Mouse (Mus musculus): ENCODE measurements around the gene Fbxl16. TPM values are rescaled to one million over a fixed set of nuclear protein-coding genes. Genes with fewer than 3 reads are reported as not detected.
"Not testable (repeated sequence)": the region's sequence is repeated elsewhere in the genome, so short reads cannot be mapped to it uniquely, and the experiment has no call there.

Fbxl16 gene
- total and polyA plus RNA-seq, 2 experiments from 2014 or later = 45.8 to 143 TPM

- no peaks in the 10 kb centered on the region for H3K9me3 ChIP-seq (ENCODE audit: low read length)
- peak overlapping the region; percentile 32 for H3K4me2 ChIP-seq (ENCODE audit: low read depth, low read length)
- no peak overlapping the region for H3K4me3 ChIP-seq (ENCODE audit: low read length)
- no peak overlapping the region for H3K9ac ChIP-seq (replicated peaks; ENCODE audit: low read length)
- 6% methylated on average over 10 of the region's 10 CpGs for WGBS
- ATAC-seq (peak; percentile 94), DNase-seq (ENCODE audit: low spot score) (peak; percentile 92)
- H3K27ac ChIP-seq = peak overlapping the region; percentile 77
- H3K4me1 ChIP-seq (ENCODE audit: insufficient read depth, low read length) = 0 out of 2 replicates have a peak, but pooled peaks cover 9% of the 10 kb centered on the region
- no peak for TF ChIP-seq CTCF (IDR thresholded peaks at IDR 0.05; ENCODE audit: low read depth)
- no peaks in the 10 kb centered on the region for H3K27me3 ChIP-seq (ENCODE audit: insufficient read depth, low read length)
- H3K36me3 ChIP-seq (ENCODE audit: insufficient read depth, low read length) = no peaks in the 10 kb centered on the region
Observed at GRCm38 (mm10) chr17:25802825-25803517, 5.9 kb upstream of the Fbxl16 start.

DNA sequence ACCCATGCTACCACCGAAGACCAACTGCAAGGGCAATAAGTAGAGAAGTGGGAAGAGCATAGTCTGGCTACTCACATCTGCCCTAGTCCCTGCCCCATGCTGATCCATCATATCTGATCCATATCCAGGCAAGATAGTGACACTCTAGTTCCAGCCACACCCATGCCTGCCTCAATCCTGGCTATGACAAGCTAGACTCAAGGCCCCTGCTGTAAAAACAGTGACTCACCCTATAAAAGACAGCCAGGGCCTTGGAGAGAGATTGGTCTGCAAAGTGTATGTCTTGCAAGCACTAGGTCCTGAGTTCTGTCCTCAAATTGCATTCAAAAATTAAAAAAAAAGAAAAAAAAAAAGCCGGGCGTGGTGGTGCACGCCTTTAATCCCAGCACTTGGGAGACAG is 2.4 kb upstream of the Fbxl16 start:
- TF ChIP-seq CTCF (IDR thresholded peaks at IDR 0.05; ENCODE audit: low read depth) = no peak
- Histone ChIP-seq H3K9ac (replicated peaks; ENCODE audit: low read length) (no peak overlapping the region), H3K27ac (no peak overlapping the region), H3K36me3 (ENCODE audit: insufficient read depth, low read length) (no peaks in the 10 kb centered on the region), H3K27me3 (ENCODE audit: insufficient read depth, low read length) (no peaks in the 10 kb centered on the region), H3K4me1 (ENCODE audit: insufficient read depth, low read length) (peaks cover 24% of the 10 kb centered on the region), H3K9me3 (ENCODE audit: low read length) (no peaks in the 10 kb centered on the region), H3K4me2 (ENCODE audit: low read depth, low read length) (no peak overlapping the region), H3K4me3 (ENCODE audit: low read length) (no peak overlapping the region)
- ATAC-seq (no peak), DNase-seq (ENCODE audit: low spot score) (no peak)
- WGBS = 95% methylated on average over 4 of the region's 4 CpGs

DNA sequence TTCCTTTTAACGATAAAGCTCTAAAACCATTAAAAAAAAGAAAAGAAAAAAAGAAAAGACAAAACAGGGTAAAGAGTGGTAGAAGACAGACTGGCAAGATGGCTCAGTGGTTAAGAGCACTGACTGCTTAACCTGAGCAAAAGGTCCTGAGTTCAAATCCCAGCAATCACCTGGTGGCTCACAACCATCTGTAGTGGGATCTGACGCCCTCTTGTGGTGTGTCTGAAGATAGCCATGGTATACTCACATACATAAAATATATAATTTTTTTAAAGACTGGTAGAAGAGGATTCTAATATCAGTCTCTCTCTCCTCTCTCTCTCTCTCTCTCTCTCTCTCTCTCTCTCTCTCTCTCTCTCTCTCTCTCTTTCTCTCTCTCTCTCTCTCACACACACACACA is 1.4 kb upstream of the Fbxl16 start:
- 36% methylated on average over 2 of the region's 2 CpGs for WGBS
- H3K9ac ChIP-seq (replicated peaks; ENCODE audit: low read length); H3K4me3 ChIP-seq (ENCODE audit: low read length); H3K4me2 ChIP-seq (ENCODE audit: low read depth, low read length); ATAC-seq; H3K9me3 ChIP-seq (ENCODE audit: low read length); H3K36me3 ChIP-seq (ENCODE audit: insufficient read depth, low read length); DNase-seq (ENCODE audit: low spot score); H3K27ac ChIP-seq; H3K27me3 ChIP-seq (ENCODE audit: insufficient read depth, low read length): not testable (repeated sequence)
- peak; percentile 42 for TF ChIP-seq CTCF (IDR thresholded peaks at IDR 0.05; ENCODE audit: low read depth)
- peaks cover 20% of the 10 kb centered on the region for H3K4me1 ChIP-seq (ENCODE audit: insufficient read depth, low read length)

DNA sequence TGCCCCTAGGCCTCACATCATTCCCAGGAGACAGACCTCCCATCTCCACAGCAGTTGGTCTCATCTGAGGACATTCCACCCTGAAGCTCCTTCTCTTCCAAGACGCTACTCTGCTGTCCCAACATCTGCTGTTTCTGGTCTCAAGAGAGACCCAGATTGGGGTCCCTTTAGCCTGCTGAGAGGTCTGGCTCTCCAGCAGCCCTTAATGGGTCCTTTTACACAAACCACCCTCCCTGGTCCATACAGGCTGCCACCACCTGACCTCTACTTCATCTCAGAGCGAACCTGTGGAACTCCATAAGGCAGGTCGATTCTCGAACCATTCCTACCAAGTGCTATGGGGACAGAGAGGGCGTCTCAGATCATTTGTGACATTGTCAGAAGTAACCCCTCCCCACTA is 857 bp upstream of the Fbxl16 start:
- Histone ChIP-seq H3K9ac (replicated peaks; ENCODE audit: low read length) (peak overlapping the region; percentile 89), H3K4me2 (ENCODE audit: low read depth, low read length) (peak overlapping the region; percentile 75), H3K9me3 (ENCODE audit: low read length) (no peaks in the 10 kb centered on the region), H3K4me1 (ENCODE audit: insufficient read depth, low read length) (peaks cover 20% of the 10 kb centered on the region), H3K4me3 (ENCODE audit: low read length) (peak overlapping the region; percentile 68), H3K36me3 (ENCODE audit: insufficient read depth, low read length) (no peaks in the 10 kb centered on the region), H3K27ac (peak overlapping the region; percentile 94), H3K27me3 (ENCODE audit: insufficient read depth, low read length) (no peaks in the 10 kb centered on the region)
- no peak for TF ChIP-seq CTCF (IDR thresholded peaks at IDR 0.05; ENCODE audit: low read depth)
- ATAC-seq (no peak), DNase-seq (ENCODE audit: low spot score) (no peak)
- WGBS = 28% methylated on average over 5 of the region's 5 CpGs

GRCm38 (mm10) chr17:25809606-25810340 is 888 bp downstream of the Fbxl16 start:
- Histone ChIP-seq H3K4me3 (ENCODE audit: low read length) (peak overlapping the region; percentile 68), H3K4me2 (ENCODE audit: low read depth, low read length) (peak overlapping the region; percentile 75), H3K27me3 (ENCODE audit: insufficient read depth, low read length) (no peaks in the 10 kb centered on the region), H3K36me3 (ENCODE audit: insufficient read depth, low read length) (no peaks in the 10 kb centered on the region), H3K9me3 (ENCODE audit: low read length) (no peaks in the 10 kb centered on the region), H3K4me1 (ENCODE audit: insufficient read depth, low read length) (peaks cover 26% of the 10 kb centered on the region), H3K27ac (peak overlapping the region; percentile 94), H3K9ac (replicated peaks; ENCODE audit: low read length) (peak overlapping the region; percentile 89)
- WGBS = 6% methylated on average over 24 of the region's 25 CpGs
- ATAC-seq (peak; percentile 63), DNase-seq (ENCODE audit: low spot score) (peak; percentile 61)
- 0 out of 2 replicates have a peak, but pooled peaks have one; percentile 15 for TF ChIP-seq CTCF (IDR thresholded peaks at IDR 0.05; ENCODE audit: low read depth)

DNA sequence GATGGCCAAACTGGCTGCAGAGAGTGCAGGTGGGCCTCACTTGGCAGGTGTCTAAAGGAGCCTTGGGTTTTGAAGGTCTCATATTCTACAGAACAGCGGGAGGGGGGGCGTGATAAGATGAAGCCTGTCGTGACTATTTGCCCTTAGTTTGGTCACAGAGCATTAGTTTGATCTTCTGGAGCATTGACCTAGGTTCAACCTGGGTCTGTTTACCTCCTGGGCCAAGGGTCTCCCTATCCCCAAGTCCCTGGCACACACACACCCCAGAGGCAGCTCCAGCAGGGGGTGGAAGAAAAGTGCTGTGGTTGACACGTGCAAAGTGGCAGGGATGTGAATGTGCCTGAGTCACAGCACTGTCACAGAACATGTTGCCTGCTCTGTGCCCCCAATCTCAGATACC is 2.0 kb downstream of the Fbxl16 start:
- no peak for TF ChIP-seq CTCF (IDR thresholded peaks at IDR 0.05; ENCODE audit: low read depth)
- WGBS = 74% methylated on average over 4 of the region's 4 CpGs
- Histone ChIP-seq H3K27ac (no peak overlapping the region), H3K4me2 (ENCODE audit: low read depth, low read length) (peak overlapping the region; percentile 75), H3K9ac (replicated peaks; ENCODE audit: low read length) (peak overlapping the region; percentile 89; the same call in 1 of the 2 replicates), H3K36me3 (ENCODE audit: insufficient read depth, low read length) (no peaks in the 10 kb centered on the region), H3K27me3 (ENCODE audit: insufficient read depth, low read length) (no peaks in the 10 kb centered on the region), H3K9me3 (ENCODE audit: low read length) (no peaks in the 10 kb centered on the region), H3K4me1 (ENCODE audit: insufficient read depth, low read length) (peaks cover 26% of the 10 kb centered on the region), H3K4me3 (ENCODE audit: low read length) (peak overlapping the region; percentile 68; the same call in 1 of the 2 replicates)
- DNase-seq (ENCODE audit: low spot score) (no peak), ATAC-seq (no peak)

Measured in hindbrain, postnatal 0 days (tissue).